Mouse (Mus musculus) heart, embryonic 14.5 days (tissue): Measurements from ENCODE around the gene Tacc2. TPM values are rescaled to one million over a fixed set of nuclear protein-coding genes. Genes with fewer than 3 reads are reported as not detected.
A peak's percentile ranks its signal among the peaks of the same experiment; 100 is the strongest.

ENCODE experiments used
- ATAC-seq: fragments of 200-750 bp; cut with Nextera tagmentation; 2 replicates; pipeline ENCODE4 v1.8.0; 2017; ENCODE audit warnings: low read depth, moderate TSS enrichment; ENCODE audit not compliant: insufficient number of reproducible peaks, insufficient read depth, low FRiP score
- H3K27ac ChIP-seq, 2 experiments: fragments of 200-500 bp in 1 of 2; fragments of 300-500 bp in 1 of 2; sonication (generic) in 1 of 2; replicated peaks in 1 of 2; 2 replicates each; pipeline ENCODE4 v1.5.1; 2012 to 2014; ENCODE audit warnings: low read depth in 2 of 2, low read length in 2 of 2, control low read depth in 1 of 2, mild to moderate bottlenecking in 1 of 2, mixed read lengths in 1 of 2; ENCODE audit not compliant: control insufficient read depth in 1 of 2, insufficient read depth in 1 of 2
- H3K27me3 ChIP-seq: fragments of 300-500 bp; sonication (generic); 2 replicates; pipeline ENCODE4 v1.6.1; 2014; ENCODE audit warnings: mild to moderate bottlenecking, low read length, control low read depth; ENCODE audit not compliant: control insufficient read depth, insufficient read depth
- H3K36me3 ChIP-seq: fragments of 300-500 bp; sonication (generic); 2 replicates; pipeline ENCODE4 v1.6.1; 2014; ENCODE audit warnings: mild to moderate bottlenecking, control low read depth, low read length, mixed read lengths; ENCODE audit not compliant: control insufficient read depth, insufficient read depth
- H3K4me1 ChIP-seq, 2 experiments: fragments of 200-500 bp in 1 of 2; fragments of 300-500 bp in 1 of 2; sonication (generic) in 1 of 2; 2 replicates each; pipeline ENCODE4 v1.6.1; 2012 to 2014; ENCODE audit warnings: low read length in 2 of 2, control low read depth in 1 of 2, mixed read lengths in 1 of 2; ENCODE audit not compliant: control insufficient read depth in 2 of 2, insufficient read depth in 2 of 2
- H3K4me2 ChIP-seq: fragments of 300-500 bp; sonication (generic); 2 replicates; pipeline ENCODE4 v1.6.1; 2014; ENCODE audit warnings: mild to moderate bottlenecking, low read length
- H3K4me3 ChIP-seq, 2 experiments: fragments of 200-500 bp in 1 of 2; fragments of 300-500 bp in 1 of 2; sonication (generic) in 1 of 2; 2 replicates each; pipeline ENCODE4 v1.5.1; 2012 to 2014; ENCODE audit warnings: low read length in 2 of 2, mild to moderate bottlenecking in 2 of 2, control low read depth in 1 of 2, low read depth in 1 of 2, moderate library complexity in 1 of 2; ENCODE audit not compliant: control insufficient read depth in 1 of 2, insufficient read depth in 1 of 2
- H3K9ac ChIP-seq: fragments of 300-500 bp; sonication (generic); 2 replicates; pipeline ENCODE4 v1.6.1; 2014; ENCODE audit warnings: mild to moderate bottlenecking, low read length
- H3K9me3 ChIP-seq: fragments of 300-500 bp; sonication (generic); 2 replicates; pipeline ENCODE4 v1.6.1; 2016; ENCODE audit warnings: low read length, control low read depth; ENCODE audit not compliant: control insufficient read depth
- WGBS: fragments of 180-500 bp; shearing (Covaris S2); extraction: QIAGEN DNeasy Blood & Tissue Kit; methylation state at CpG from one replicate; pipeline ENCODE4 v1.1.7; 2014; 5-methylcytosine and 5-hydroxymethylcytosine counted together
- polyA plus RNA-seq: library from polyadenylated mRNA; unstranded; fragments of >200 nt; fragmentation: Nextera tagmentation; extraction: Ambion mirVana; gene quantifications from 2 replicates; pipeline ENCODE4 v1.2.1, GENCODE M21; 2014

Gene Tacc2
- polyA plus RNA-seq, 1 experiment from 2014 or later, result 55.9 TPM

GRCm38 (mm10) chr7:130640681-130641080 lies 63.4 kb downstream of the Tacc2 start:
- 73% methylated on average over 9 of the region's 9 CpGs for WGBS
- ATAC-seq, result no peak
- no peak overlapping the region for H3K27ac ChIP-seq

GRCm38 (mm10) chr7:130645332-130645993 lies 68.2 kb downstream of the Tacc2 start:
- peak; percentile 13; the same call in 1 of the 2 replicates for ATAC-seq
- no peaks in the 10 kb centered on the region for H3K9me3 ChIP-seq
- H3K36me3 ChIP-seq, result no peaks in the 10 kb centered on the region
- H3K4me3 ChIP-seq, result peak overlapping the region; percentile 85 to 89
- H3K4me2 ChIP-seq, result peak overlapping the region; percentile 83
- peak overlapping the region; percentile 99 for H3K9ac ChIP-seq
- 12% methylated on average over 15 of the region's 15 CpGs for WGBS
- peak overlapping the region; percentile 100 for H3K27ac ChIP-seq
- peaks cover 30 to 44% of the 10 kb centered on the region in 2 experiments for H3K4me1 ChIP-seq
- no peaks in the 10 kb centered on the region for H3K27me3 ChIP-seq

More at GRCm38 (mm10) chr7:130640681-130641080, 63.4 kb downstream of the Tacc2 start:
- H3K36me3 ChIP-seq, result no peaks in the 10 kb centered on the region
- H3K4me3 ChIP-seq, result no peak overlapping the region
- H3K4me1 ChIP-seq, result peaks cover 12 to 17% of the 10 kb centered on the region in 2 experiments; a peak in 3 of 4 replicates
- no peak overlapping the region for H3K4me2 ChIP-seq
- H3K27me3 ChIP-seq, result no peaks in the 10 kb centered on the region
- H3K9me3 ChIP-seq, result no peaks in the 10 kb centered on the region
- no peak overlapping the region for H3K9ac ChIP-seq

GRCm38 (mm10) chr7:130645994-130646761 lies 68.9 kb downstream of the Tacc2 start:
- WGBS, result under 1% methylated on average over 55 of the region's 55 CpGs
- Histone ChIP-seq H3K4me2 (peak overlapping the region; percentile 83), H3K9me3 (no peaks in the 10 kb centered on the region), H3K36me3 (no peaks in the 10 kb centered on the region), H3K27me3 (no peaks in the 10 kb centered on the region), H3K4me1 (peaks cover 28 to 45% of the 10 kb centered on the region in 2 experiments), H3K27ac (peak overlapping the region; percentile 100), H3K4me3 (peak overlapping the region; percentile 85 to 89), H3K9ac (peak overlapping the region; percentile 99)
- ATAC-seq, result peak; percentile 80

GRCm38 (mm10) chr7:130646762-130647139 lies 69.5 kb downstream of the Tacc2 start:
- no peaks in the 10 kb centered on the region for H3K36me3 ChIP-seq
- H3K4me3 ChIP-seq, result peak overlapping the region; percentile 85 to 89
- no peaks in the 10 kb centered on the region for H3K9me3 ChIP-seq
- peak; percentile 66 for ATAC-seq
- peaks cover 28 to 50% of the 10 kb centered on the region in 2 experiments for H3K4me1 ChIP-seq
- peak overlapping the region; percentile 99 for H3K9ac ChIP-seq
- WGBS, result under 1% methylated on average over 18 of the region's 18 CpGs
- H3K4me2 ChIP-seq, result peak overlapping the region; percentile 83
- peak overlapping the region; percentile 100 for H3K27ac ChIP-seq
- no peaks in the 10 kb centered on the region for H3K27me3 ChIP-seq

GRCm38 (mm10) chr7:130648061-130648460 lies 70.8 kb downstream of the Tacc2 start:
- Histone ChIP-seq H3K4me3 (peak overlapping the region in 1 of 2 experiments; percentile 85; a peak in 2 of 4 replicates), H3K36me3 (no peaks in the 10 kb centered on the region), H3K27ac (peak overlapping the region; percentile 100), H3K4me2 (peak overlapping the region; percentile 83), H3K9me3 (no peaks in the 10 kb centered on the region), H3K4me1 (peaks cover 31 to 59% of the 10 kb centered on the region in 2 experiments), H3K9ac (peak overlapping the region; percentile 99), H3K27me3 (no peaks in the 10 kb centered on the region)
- no peak for ATAC-seq
- WGBS, result 55% methylated on average over 4 of the region's 4 CpGs

GRCm38 (mm10) chr7:130649257-130649656 lies 72.0 kb downstream of the Tacc2 start:
- no peaks in the 10 kb centered on the region for H3K9me3 ChIP-seq
- H3K27ac ChIP-seq, result peak overlapping the region; percentile 39 to 100
- ATAC-seq, result no peak
- H3K4me2 ChIP-seq, result peak overlapping the region; percentile 83
- no peak overlapping the region for H3K4me3 ChIP-seq
- WGBS, result 23% methylated on average over 7 of the region's 7 CpGs
- H3K4me1 ChIP-seq, result peaks cover 39 to 66% of the 10 kb centered on the region in 2 experiments
- no peaks in the 10 kb centered on the region for H3K36me3 ChIP-seq
- H3K27me3 ChIP-seq, result no peaks in the 10 kb centered on the region
- peak overlapping the region; percentile 56 for H3K9ac ChIP-seq

GRCm38 (mm10) chr7:130650621-130651020 lies 73.4 kb downstream of the Tacc2 start:
- Histone ChIP-seq H3K27ac (no peak overlapping the region), H3K4me3 (no peak overlapping the region), H3K27me3 (no peaks in the 10 kb centered on the region), H3K4me1 (peaks cover 49 to 75% of the 10 kb centered on the region in 2 experiments), H3K9me3 (no peaks in the 10 kb centered on the region), H3K4me2 (no peak overlapping the region), H3K36me3 (no peaks in the 10 kb centered on the region), H3K9ac (no peak overlapping the region)
- no peak for ATAC-seq
- 79% methylated on average over 5 of the region's 5 CpGs for WGBS
